Mouse (Mus musculus) liver, adult 2 months (tissue): Measurements from ENCODE around the gene Pcdh15.

Experiments
- CTCF ChIP-seq: fragments of 200-500 bp; IDR thresholded peaks from 2 replicates; pipeline ENCODE4 v1.5.1; 2011; ENCODE audit warnings: low read depth, low read length, control low read depth
- POLR2A ChIP-seq: fragments of 200-500 bp; IDR thresholded peaks from 2 replicates; pipeline ENCODE4 v1.6.1; 2011; ENCODE audit warnings: low read length, control low read depth; ENCODE audit not compliant: insufficient read depth; ENCODE audit errors: extremely low read depth

DNA sequence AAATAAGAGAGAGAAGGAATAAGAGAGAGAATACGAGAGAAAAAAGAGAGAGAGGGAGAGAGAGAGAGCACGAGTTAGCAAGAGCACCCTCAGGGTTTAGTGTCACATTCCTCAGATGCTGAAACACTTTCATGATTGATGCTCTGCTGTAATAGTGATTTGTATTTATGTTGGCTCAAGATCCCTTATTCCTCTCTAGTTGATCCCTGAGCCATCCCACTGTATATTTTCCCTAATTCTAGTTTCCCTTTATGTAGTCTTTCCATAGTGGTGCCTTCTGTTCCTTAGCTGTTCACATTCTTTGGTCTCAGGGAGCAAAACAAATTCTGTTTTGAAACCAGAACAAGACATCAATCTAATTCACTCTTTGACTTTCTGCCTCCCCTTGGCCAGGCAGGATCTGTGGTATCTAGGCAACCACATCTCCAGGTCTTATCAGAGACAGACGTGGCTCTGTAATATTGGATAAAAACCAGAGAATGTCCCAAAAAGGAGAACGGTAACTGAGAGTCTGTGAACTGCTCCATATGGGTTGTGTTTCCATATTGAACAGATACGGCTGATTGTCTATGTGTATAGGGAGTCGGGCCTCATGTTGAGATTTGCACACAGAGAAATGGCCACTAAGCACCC is 1170.6 kb downstream of the Pcdh15 start:
- TF ChIP-seq CTCF (no peak), POLR2A (no peak)
